Mouse (Mus musculus) CD4-positive, CD25-positive, alpha-beta regulatory T cell, adult 4 months (primary cell): ENCODE results near the gene Rnasek. TPM values are rescaled to one million over a fixed set of nuclear protein-coding genes. Genes with fewer than 3 reads are reported as not detected.

ENCODE experiments used
- ATAC-seq: one replicate; pipeline ENCODE4 v1.8.0; 2017
- polyA plus RNA-seq, 2 experiments: library from polyadenylated mRNA; unstranded; fragments of 100-300 nt; shearing (Covaris generic); gene quantifications; one replicate each; pipeline ENCODE4 v1.2.1; 2017

The Rnasek gene
- polyA plus RNA-seq, 2 experiments from 2014 or later: 218 TPM

GRCm38 (mm10) chr11:70235254-70235900 lies 4.3 kb downstream of the Rnasek start:
- ATAC-seq: no peak

- no peak for ATAC-seq
Observed at GRCm38 (mm10) chr11:70234497-70234896, 5.1 kb downstream of the Rnasek start.

GRCm38 (mm10) chr11:70234037-70234436 lies 5.6 kb downstream of the Rnasek start:
- ATAC-seq: no peak

GRCm38 (mm10) chr11:70233016-70233415 lies 6.6 kb downstream of the Rnasek start:
- no peak for ATAC-seq

GRCm38 (mm10) chr11:70232546-70232945 lies 7.1 kb downstream of the Rnasek start:
- no peak for ATAC-seq

- peak; percentile 73 for ATAC-seq
Observed at GRCm38 (mm10) chr11:70230239-70230727, 9.4 kb downstream of the Rnasek start.

- peak; percentile 15 for ATAC-seq
Observed at GRCm38 (mm10) chr11:70229260-70230010, 10.2 kb downstream of the Rnasek start, which contains the start of gene Bcl6b. TSS of gene Bcl6b (minus strand) at chr11:70229798.

- ATAC-seq: peak; percentile 80
Observed at GRCm38 (mm10) chr11:70228828-70229227, 10.8 kb downstream of the Rnasek start.

- ATAC-seq: no peak
Observed at GRCm38 (mm10) chr11:70227661-70228245, 11.9 kb downstream of the Rnasek start.

GRCm38 (mm10) chr11:70227126-70227525 lies 12.5 kb downstream of the Rnasek start:
- no peak for ATAC-seq

- ATAC-seq: no peak
Observed at GRCm38 (mm10) chr11:70226602-70226890, 13.1 kb downstream of the Rnasek start.

- ATAC-seq: no peak
Observed at GRCm38 (mm10) chr11:70225798-70226601, 13.6 kb downstream of the Rnasek start.

- no peak for ATAC-seq
Observed at GRCm38 (mm10) chr11:70223724-70224123, 15.9 kb downstream of the Rnasek start.

GRCm38 (mm10) chr11:70221603-70222500 lies 17.8 kb downstream of the Rnasek start:
- no peak for ATAC-seq

GRCm38 (mm10) chr11:70220731-70221602 lies 18.7 kb downstream of the Rnasek start, which contains the start of gene Slc16a13:
TSS of gene Slc16a13 (minus strand) at chr11:70221064.
- ATAC-seq: peak; percentile 94

GRCm38 (mm10) chr11:70220323-70220722 lies 19.3 kb downstream of the Rnasek start:
- no peak for ATAC-seq

- no peak for ATAC-seq
Observed at GRCm38 (mm10) chr11:70219873-70220272, 19.8 kb downstream of the Rnasek start.

- ATAC-seq: no peak
Observed at GRCm38 (mm10) chr11:70218741-70219470, 20.7 kb downstream of the Rnasek start.

- no peak for ATAC-seq
Observed at GRCm38 (mm10) chr11:70218039-70218438, 21.6 kb downstream of the Rnasek start.

- ATAC-seq: no peak
Observed at GRCm38 (mm10) chr11:70216103-70216502, 23.5 kb downstream of the Rnasek start.
